Mouse (Mus musculus) ovary, adult 18-20 months (tissue): ENCODE measurements around the gene Pes1.
"Not testable (repeated sequence)": the region's sequence is repeated elsewhere in the genome, so short reads cannot be mapped to it uniquely, and the experiment has no call there.

ENCODE experiments used
- DNase-seq: peaks from one replicate; pipeline ENCODE4 v3.0.0; 2022; ENCODE audit warnings: low spot score, mixed read lengths

Pes1 gene

GRCm38 (mm10) chr11:4012616-4013015, 48.8 kb downstream of the Pes1 start:
- DNase-seq = no peak

GRCm38 (mm10) chr11:4015796-4016195, 52.0 kb downstream of the Pes1 start:
- DNase-seq = not testable (repeated sequence)

GRCm38 (mm10) chr11:4022111-4022510, 58.3 kb downstream of the Pes1 start:
- not testable (repeated sequence) for DNase-seq

GRCm38 (mm10) chr11:4023321-4023720, 59.5 kb downstream of the Pes1 start:
- no peak for DNase-seq

GRCm38 (mm10) chr11:4027066-4027465, 63.3 kb downstream of the Pes1 start:
- no peak for DNase-seq

- no peak for DNase-seq
Observed at GRCm38 (mm10) chr11:4027561-4028334, 64.0 kb downstream of the Pes1 start.

GRCm38 (mm10) chr11:4029343-4029742, 65.6 kb downstream of the Pes1 start:
- no peak for DNase-seq
